Mouse (Mus musculus) spleen, embryonic (tissue): ENCODE data around the gene Depdc1a.
"Not testable (repeated sequence)": the region's sequence is repeated elsewhere in the genome, so short reads cannot be mapped to it uniquely, and the experiment has no call there.

ENCODE experiments used
- CTCF ChIA-PET: fragments of 350-600 bp; sonication (Branson Sonifier 250); formaldehyde crosslinking; loops from one replicate; lab custom pipeline; 2022; lab: Charles Lee

The Depdc1a gene

DNA sequence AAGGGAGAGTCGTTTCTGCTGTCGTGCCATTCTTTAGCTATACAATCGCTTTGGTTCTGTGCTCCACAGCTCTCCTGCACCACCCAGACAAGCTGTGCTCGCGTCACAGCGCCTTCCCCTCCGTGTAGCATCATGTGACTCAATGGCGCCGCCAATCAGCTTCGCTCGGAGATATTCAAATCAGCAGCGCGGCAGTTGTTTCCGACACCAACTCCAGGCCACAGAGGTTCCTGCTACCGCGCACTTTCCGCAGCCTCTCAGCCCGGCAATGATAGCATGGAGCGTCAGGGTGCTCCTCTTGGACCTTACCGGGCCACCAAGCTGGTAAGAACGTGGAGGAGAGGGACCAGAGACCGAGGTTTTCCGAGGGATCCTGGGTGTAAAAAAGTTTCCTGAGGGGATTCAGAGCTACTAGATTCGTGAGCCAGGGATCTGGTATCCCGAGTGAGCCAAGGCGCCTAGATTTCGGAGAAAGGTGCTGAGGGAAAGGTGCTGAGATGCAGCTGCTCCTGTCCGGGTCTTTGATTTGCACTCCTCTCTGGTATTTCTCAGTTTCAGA is at the start of gene Depdc1a:
Depdc1a (plus strand) TSS at position 191 of the 559 bp plus-strand sequence.
- CTCF ChIA-PET = no interaction called here

DNA sequence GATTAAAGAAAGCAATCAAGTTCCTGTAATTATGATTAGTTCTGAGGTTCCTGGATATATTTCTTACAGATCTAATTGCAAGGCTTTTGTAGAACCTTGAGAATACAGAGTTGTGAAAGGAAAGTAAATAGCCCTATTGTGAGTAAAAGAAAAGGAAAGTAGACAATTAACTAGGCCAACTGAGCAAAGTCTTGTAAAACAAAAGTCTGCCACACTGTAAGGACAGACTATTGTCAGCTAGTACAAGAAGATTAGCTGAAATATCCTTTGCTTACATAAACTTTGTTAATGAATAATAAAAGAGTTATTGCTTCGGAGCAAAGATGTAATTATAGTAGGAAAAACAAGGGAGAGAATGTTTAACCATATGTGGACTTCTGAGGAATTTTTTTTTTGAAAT is 25.2 kb upstream of the Depdc1a start:
- CTCF ChIA-PET = no interaction called here

DNA sequence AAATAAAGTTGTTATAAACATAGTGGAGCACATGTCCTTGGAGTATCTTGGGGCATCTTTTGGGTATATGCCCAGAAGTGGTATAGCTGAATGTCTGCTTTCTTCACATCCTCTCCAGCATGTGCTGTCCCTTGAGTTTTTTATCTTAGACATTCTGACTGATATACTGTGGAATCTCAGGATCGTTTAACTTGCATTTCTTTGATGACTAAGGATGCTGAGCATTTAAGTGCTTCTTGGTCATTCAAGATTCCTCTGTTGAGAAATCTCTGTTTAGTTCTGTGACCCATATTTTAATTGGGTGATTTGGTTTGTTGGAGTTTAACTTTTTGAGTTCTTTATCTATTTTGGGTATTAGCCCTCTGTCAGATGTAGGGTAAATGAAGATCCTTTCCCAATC is 19.8 kb upstream of the Depdc1a start:
- CTCF ChIA-PET = no interaction called here

DNA sequence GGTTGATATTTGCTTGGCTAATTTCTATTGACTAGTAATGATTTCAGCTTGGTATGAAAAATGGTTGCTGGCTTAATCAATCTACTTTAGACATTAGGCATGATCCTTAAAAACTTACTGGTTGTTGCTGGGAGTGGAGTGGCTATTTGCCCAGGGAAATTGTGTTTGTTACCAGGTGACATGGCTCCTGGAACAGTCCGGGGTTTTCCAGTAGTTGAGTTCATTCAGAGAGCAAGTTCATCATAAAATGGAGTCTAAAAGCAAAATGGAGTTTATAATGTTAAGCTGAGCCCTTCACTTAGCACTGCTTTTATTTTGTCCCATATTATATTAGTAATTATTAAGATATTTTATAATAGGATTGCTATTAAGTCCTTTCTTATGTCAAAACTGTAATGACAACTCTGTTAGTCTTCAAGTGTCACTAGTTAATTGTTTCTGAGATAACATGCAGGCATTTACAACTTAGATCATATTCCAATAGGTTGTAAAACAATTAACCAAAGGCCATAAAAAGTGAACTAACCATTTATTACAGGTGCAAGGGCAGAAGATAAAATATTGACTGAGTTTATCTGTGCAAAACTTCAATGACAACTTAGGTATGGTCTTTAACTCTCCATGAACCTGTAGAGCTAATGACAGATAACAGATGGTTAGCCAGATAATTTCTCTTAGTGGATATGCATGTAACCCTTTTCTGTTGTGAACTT is 17.8 kb upstream of the Depdc1a start:
- CTCF ChIA-PET = interaction anchor here (0.6 kb wide), 1 partner anchor 14 kb away, joined by 6 read pairs; no protein-coding TSS in a partner anchor

DNA sequence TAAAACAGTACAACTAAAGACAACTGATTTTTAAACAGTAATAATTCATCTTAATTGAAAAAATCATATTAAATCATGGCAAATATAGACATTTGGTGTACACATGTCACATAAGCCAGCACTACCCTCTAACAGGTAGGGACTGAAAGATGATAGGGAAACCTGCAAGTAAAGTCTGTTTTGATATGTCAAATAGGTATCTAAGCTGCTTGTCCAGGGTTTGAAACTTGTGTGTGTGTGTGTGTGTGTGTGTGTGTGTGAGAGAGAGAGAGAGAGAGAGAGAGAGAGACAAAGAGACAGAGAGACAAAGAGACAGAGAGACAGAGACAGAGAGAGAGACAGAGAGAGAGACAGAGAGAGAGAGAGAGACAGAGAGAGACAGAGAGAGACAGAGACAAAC is 524 bp upstream of the Depdc1a start:
- CTCF ChIA-PET = not testable (repeated sequence)

DNA sequence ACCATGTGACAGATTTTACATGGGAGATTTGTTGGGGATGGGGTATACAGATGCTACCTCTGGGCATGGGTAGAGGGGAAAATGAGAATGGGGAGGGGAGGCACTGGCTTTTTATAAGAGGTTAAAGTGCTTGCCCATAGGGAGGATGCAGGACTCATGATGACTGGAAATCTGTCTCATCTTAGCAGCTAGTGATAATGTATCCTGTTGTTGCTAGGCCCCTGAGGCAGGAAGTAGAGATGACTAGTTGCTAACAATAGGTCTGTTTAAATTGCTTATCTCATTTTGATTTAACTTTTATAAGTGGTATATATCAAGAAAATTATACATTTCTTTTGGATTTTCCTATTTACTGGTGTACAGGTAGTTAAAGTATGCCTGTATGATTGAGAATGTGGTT is 13.7 kb downstream of the Depdc1a start:
- CTCF ChIA-PET = no interaction called here

DNA sequence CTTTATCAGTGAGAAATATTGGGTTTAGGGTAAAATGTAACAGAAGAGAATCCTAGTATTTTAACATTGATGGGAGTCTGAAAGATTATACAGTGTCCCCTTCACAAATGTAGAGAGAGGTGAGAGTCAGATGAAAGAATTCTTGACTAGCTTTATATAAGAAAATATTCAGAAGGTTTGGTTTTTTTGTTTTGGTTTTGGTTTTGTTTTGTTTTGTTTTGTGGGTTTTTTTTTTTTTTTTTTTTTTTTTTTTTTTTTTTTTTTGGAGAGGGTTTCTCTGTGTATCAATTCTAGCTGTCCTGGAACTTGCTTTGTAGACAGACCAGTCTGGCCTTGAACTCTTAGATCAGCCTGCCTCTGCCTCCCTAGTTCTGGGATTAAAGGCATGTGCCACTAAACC is 33.3 kb downstream of the Depdc1a start:
- CTCF ChIA-PET = no interaction called here

DNA sequence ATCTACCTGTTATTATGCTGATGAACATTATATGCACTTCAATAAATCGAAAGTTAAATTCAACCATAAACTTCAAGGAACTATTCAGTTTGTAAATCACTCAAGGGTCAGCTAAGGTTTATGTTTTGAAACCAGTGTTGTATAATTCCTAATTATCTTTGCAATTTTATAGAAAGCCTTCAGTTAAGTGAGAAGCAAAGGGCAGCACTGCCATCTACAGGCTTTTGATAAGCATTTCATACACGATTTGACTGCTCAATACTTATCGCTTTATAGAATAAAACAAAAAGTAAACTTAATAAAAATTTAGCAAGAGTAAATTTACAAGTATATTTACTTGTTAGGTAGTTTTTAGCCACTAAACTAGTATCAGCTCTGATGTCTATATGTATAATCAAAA is 53.1 kb downstream of the Depdc1a start:
- CTCF ChIA-PET = no interaction called here

DNA sequence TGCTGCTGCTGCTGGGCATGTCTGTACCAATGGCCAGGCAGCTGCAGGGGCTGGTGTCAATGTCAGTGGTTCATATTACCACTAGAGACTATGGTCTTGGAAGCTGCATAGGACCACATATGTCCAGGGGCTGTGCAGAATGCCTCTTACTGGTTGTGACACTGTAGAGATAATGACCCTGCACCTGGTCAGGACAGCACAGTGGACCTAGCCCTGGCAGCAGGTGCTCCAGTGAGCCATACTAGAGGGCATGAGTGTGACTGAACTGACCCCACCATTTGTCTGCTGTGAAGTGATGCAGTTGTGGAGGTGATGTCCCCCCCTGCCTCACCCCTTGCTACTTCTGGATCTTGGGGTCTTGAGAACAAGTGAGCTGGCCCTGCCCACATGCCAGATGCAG is 55.0 kb downstream of the Depdc1a start:
- CTCF ChIA-PET = no interaction called here
